Mouse (Mus musculus) kidney, embryonic 14.5 days (tissue): ENCODE results near the gene Cdhr2. TPM values are rescaled to one million over a fixed set of nuclear protein-coding genes. Genes with fewer than 3 reads are reported as not detected.
A peak's percentile ranks its signal among the peaks of the same experiment; 100 is the strongest.

ENCODE experiments used
- ATAC-seq: fragments of 200-750 bp; cut with Nextera tagmentation; 2 replicates; pipeline ENCODE4 v1.8.0; 2017; ENCODE audit warnings: moderate number of reproducible peaks, mild to moderate bottlenecking, moderate TSS enrichment, moderate library complexity; ENCODE audit not compliant: low FRiP score, low TSS enrichment
- H3K27ac ChIP-seq: fragments of 300-500 bp; sonication (generic); 2 replicates; pipeline ENCODE4 v1.5.1; 2014; ENCODE audit warnings: low read depth, mild to moderate bottlenecking, low read length, moderate library complexity, mixed read lengths
- H3K27me3 ChIP-seq: fragments of 300-500 bp; sonication (generic); 2 replicates; pipeline ENCODE4 v1.6.1; 2014; ENCODE audit warnings: mild to moderate bottlenecking, low read length; ENCODE audit not compliant: control insufficient read depth, insufficient read depth
- H3K36me3 ChIP-seq: fragments of 300-500 bp; sonication (generic); 2 replicates; pipeline ENCODE4 v1.6.1; 2014; ENCODE audit warnings: low read length, mixed read lengths; ENCODE audit not compliant: control insufficient read depth, insufficient read depth
- H3K4me1 ChIP-seq: fragments of 300-500 bp; sonication (generic); 2 replicates; pipeline ENCODE4 v1.6.1; 2014; ENCODE audit warnings: low read length, mixed read lengths; ENCODE audit not compliant: control insufficient read depth, insufficient read depth
- H3K4me2 ChIP-seq: fragments of 300-500 bp; sonication (generic); replicated peaks from 2 replicates; pipeline ENCODE4 v1.6.1; 2014; ENCODE audit warnings: low read depth, mild to moderate bottlenecking, low read length
- H3K4me3 ChIP-seq: fragments of 300-500 bp; sonication (generic); 2 replicates; pipeline ENCODE4 v1.5.1; 2014; ENCODE audit warnings: mild to moderate bottlenecking, low read length
- H3K9ac ChIP-seq: fragments of 300-500 bp; sonication (generic); 2 replicates; pipeline ENCODE4 v1.6.1; 2014; ENCODE audit warnings: low read depth, mild to moderate bottlenecking, low read length, moderate library complexity
- H3K9me3 ChIP-seq: fragments of 300-500 bp; sonication (generic); 2 replicates; pipeline ENCODE4 v1.6.1; 2016; ENCODE audit warnings: low read length; ENCODE audit not compliant: control insufficient read depth
- WGBS: fragments of 180-500 bp; shearing (Covaris S2); extraction: QIAGEN DNeasy Blood & Tissue Kit; methylation state at CpG from one replicate; pipeline ENCODE4 v1.1.7; 2014; 5-methylcytosine and 5-hydroxymethylcytosine counted together
- polyA plus RNA-seq: library from polyadenylated mRNA; unstranded; fragments of >200 nt; fragmentation: Nextera tagmentation; extraction: Ambion mirVana; gene quantifications from 2 replicates; pipeline ENCODE4 v1.2.1, GENCODE M21; 2014

Gene Cdhr2
- polyA plus RNA-seq, 1 experiment from 2014 or later: 1.9 TPM

DNA sequence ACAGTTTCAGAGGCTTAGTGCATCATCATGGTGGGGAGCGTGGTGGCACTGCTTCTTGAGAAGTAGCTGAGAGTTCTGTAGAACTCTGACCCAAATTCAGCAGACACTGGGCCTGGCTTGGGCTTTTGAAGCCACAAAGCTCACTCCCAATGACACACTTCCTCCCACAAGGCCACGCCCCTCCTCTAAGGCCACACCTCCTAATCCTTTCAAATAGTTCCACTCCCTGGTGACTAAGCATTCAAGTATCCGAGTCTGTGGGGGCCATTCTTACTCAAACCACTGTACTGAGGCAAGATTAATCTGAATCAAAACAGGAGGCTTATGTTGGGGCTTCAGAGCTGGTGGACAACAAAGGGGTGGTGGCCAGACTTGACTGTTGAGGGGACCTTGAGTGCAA, 9.6 kb downstream of the Cdhr2 start:
- Histone ChIP-seq H3K4me2 (no peak overlapping the region), H3K27ac (no peak overlapping the region), H3K4me1 (no peaks in the 10 kb centered on the region), H3K4me3 (no peak overlapping the region), H3K9me3 (no peaks in the 10 kb centered on the region), H3K27me3 (no peaks in the 10 kb centered on the region), H3K9ac (no peak overlapping the region), H3K36me3 (no peaks in the 10 kb centered on the region)
- no peak for ATAC-seq
- WGBS: 86% methylated on average over 3 of the region's 3 CpGs

DNA sequence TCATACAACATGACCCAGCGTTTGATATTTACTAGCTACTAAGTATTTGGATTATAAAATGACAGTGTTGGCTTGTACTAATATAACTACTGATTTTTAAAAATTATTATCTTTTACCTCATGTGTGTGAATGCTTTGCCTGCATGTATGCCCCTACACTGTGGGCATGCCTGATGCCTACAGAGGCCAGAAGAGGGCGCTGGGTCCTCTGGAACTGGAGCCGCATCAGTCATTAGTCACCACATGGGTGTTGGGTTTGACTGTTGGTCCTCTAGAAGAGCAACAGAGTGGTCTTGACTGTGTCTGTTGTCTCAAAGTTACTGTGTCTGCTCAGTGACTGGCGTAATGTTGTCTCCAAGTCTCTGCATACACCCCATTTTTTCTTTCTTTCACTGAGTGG, 13.1 kb downstream of the Cdhr2 start:
- H3K4me3 ChIP-seq: no peak overlapping the region
- ATAC-seq: no peak

DNA sequence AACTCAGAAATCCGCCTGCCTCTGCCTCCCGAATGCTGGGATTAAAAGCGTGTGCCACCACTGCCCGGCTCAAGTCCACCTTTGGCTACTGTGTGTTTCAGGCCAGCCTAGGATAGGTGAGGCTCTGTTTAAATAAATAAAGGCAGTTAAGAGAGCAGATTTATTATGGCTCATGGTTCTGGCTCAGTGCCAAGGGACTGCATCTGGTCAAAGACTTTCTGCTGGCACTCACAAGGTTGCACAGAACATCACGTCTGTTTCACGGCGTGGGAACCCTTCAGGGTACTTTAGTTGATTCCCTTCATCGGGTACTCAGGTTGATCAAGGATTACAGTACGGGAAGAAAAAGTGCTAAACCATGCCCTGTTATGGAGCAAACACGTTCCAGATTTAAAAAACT, 13.7 kb downstream of the Cdhr2 start:
- 72% methylated on average over 10 of the region's 10 CpGs for WGBS
- no peak for ATAC-seq
- Histone ChIP-seq H3K4me3 (no peak overlapping the region), H3K27me3 (no peaks in the 10 kb centered on the region), H3K27ac (no peak overlapping the region), H3K4me1 (no peaks in the 10 kb centered on the region), H3K4me2 (no peak overlapping the region), H3K36me3 (no peaks in the 10 kb centered on the region), H3K9ac (no peak overlapping the region), H3K9me3 (no peaks in the 10 kb centered on the region)

More for the DNA sequence above, 13.1 kb downstream of the Cdhr2 start:
- Histone ChIP-seq H3K4me2 (no peak overlapping the region), H3K9ac (no peak overlapping the region), H3K4me1 (no peaks in the 10 kb centered on the region), H3K9me3 (no peaks in the 10 kb centered on the region), H3K36me3 (no peaks in the 10 kb centered on the region), H3K27ac (no peak overlapping the region), H3K27me3 (no peaks in the 10 kb centered on the region)
- 43% methylated on average over 4 of the region's 4 CpGs for WGBS

DNA sequence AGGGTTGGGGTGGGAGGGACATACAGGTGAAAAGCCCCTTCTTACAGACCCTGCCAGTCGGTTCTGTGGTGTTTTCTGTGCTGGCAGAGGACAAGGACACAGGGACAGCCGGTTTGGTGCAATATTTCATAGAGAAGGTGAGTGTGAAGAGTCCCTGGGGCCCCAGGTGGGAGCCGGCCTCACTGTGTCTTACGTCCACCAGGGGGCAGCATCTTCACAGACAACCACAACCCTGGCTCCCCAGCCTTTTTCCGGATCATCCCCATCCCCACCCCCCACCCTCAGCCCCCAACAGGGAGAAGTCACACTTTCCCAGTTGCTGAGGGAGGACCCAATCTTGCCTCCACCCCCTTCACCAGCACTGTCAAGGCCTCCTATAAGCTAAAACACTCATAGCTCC, 15.7 kb downstream of the Cdhr2 start:
- Histone ChIP-seq H3K4me2 (no peak overlapping the region), H3K9ac (no peak overlapping the region), H3K4me3 (no peak overlapping the region), H3K27me3 (no peaks in the 10 kb centered on the region), H3K9me3 (no peaks in the 10 kb centered on the region), H3K4me1 (no peaks in the 10 kb centered on the region), H3K36me3 (no peaks in the 10 kb centered on the region), H3K27ac (no peak overlapping the region)
- ATAC-seq: no peak
- WGBS: 3% methylated on average over 5 of the region's 5 CpGs

DNA sequence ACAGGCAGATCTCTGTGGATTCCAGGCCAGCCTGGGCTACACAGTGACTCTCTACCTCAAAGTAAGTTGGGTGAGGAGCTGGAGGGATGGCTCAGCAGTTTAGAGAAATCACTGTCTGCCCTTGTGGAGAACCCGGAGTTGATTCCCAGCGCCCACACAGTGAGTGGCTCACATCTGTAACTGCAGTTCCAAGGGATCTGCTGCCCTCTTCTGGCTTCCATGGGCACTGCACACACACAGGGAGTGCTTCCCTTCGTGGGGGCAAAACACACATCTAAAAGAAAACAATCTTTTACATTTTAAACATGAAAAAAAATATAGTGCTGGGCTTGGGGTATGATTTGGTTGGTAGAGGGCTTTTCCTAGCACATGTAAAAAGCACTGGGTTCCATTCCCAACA, 21.9 kb downstream of the Cdhr2 start:
- WGBS: 92% methylated on average over 3 of the region's 3 CpGs
- no peak overlapping the region for H3K4me2 ChIP-seq
- no peak for ATAC-seq
- H3K27me3 ChIP-seq: no peaks in the 10 kb centered on the region
- H3K9ac ChIP-seq: no peak overlapping the region
- H3K27ac ChIP-seq: no peak overlapping the region
- no peaks in the 10 kb centered on the region for H3K9me3 ChIP-seq
- no peaks in the 10 kb centered on the region for H3K36me3 ChIP-seq
- no peak overlapping the region for H3K4me3 ChIP-seq
- no peaks in the 10 kb centered on the region for H3K4me1 ChIP-seq

DNA sequence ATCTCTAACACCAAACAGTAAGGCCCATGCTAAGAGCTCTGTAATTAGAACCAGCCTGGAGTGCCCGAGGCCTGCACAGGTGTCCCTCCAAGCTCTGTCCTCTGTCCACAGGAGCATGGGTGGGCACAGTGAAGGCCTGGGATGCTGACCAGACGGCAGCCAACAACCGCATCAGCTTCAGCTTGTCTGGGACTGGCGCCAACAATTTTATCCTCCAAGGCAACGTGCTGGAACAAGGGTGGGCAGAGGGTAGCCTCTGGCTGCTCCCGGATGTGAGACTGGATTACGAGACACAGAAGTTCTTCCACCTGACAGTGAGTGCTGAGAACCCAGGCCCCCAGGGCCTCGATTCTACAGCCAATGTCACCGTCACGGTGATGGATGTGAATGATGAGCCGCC, 24.9 kb downstream of the Cdhr2 start:
- 72% methylated on average over 11 of the region's 11 CpGs for WGBS
- H3K36me3 ChIP-seq: no peaks in the 10 kb centered on the region
- no peak overlapping the region for H3K4me3 ChIP-seq
- no peaks in the 10 kb centered on the region for H3K9me3 ChIP-seq
- no peaks in the 10 kb centered on the region for H3K27me3 ChIP-seq
- no peak overlapping the region for H3K9ac ChIP-seq
- H3K4me2 ChIP-seq: no peak overlapping the region
- no peak overlapping the region for H3K27ac ChIP-seq
- no peaks in the 10 kb centered on the region for H3K4me1 ChIP-seq
- ATAC-seq: no peak

DNA sequence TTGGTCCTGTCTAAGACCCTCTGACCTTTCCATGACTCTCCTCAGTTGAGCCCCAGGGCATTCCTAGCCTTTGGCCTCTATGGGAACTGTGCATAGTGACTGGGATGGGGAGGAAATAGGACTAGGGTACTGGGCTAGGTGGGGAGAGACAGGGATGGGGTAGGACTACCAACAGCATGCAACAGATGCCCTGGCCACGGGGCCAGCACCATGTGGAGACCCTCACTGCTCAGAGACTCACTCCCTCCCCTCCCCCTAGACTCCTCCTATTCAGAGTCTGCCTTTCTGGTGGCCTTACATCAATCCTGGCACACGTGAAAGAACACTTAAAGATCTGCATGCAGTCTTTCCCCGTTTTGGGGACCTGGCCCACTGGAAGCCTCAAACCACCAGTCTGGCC, 35.7 kb downstream of the Cdhr2 start:
- Histone ChIP-seq H3K27ac (no peak overlapping the region), H3K9me3 (no peaks in the 10 kb centered on the region), H3K4me2 (peak overlapping the region; percentile 71), H3K4me1 (0 out of 2 replicates have a peak, but pooled peaks cover 9% of the 10 kb centered on the region), H3K4me3 (peak overlapping the region; percentile 40), H3K36me3 (no peaks in the 10 kb centered on the region), H3K9ac (no peak overlapping the region), H3K27me3 (peaks cover 49% of the 10 kb centered on the region)
- 24% methylated on average over 3 of the region's 3 CpGs for WGBS
- no peak for ATAC-seq

DNA sequence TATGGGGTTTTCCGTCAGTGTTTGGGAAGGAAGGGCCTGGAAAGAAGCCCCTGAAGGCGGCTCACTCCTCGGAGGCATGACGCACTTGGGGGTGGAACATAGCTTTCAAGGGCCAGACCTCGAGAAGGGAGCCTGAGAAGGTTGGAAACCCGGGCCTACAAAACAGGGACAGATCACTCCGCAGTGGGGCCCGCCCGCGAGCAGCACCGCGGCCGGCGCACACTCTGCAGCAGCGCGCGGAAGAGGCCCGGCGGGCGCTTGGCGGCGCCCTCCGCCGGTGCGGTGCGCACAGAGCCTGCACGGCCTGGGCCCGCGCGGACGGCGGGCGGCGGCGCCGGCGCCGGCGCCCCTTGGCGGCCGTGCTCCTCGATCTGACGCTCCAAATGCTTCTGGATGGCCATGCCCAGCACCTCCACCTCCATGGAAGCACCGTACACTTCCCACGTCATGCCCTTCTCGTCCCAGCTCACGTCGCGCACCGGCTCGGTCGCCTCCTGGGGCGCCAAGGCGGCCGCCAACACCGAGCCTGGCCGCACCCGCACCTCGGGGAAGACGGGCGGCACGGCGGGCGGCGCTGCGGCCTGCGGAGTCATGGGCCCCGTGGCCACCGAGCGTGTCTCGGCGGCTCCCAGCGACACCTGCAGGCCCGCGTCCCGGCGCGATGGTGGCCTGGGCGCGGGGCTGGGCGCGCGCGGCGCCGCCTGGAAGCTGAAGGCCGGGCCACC, 36.4 kb downstream of the Cdhr2 start:
- peaks cover 49% of the 10 kb centered on the region for H3K27me3 ChIP-seq
- no peaks in the 10 kb centered on the region for H3K9me3 ChIP-seq
- 2% methylated on average over 70 of the region's 87 CpGs for WGBS
- H3K36me3 ChIP-seq: no peaks in the 10 kb centered on the region
- peak overlapping the region; percentile 40 for H3K4me3 ChIP-seq
- ATAC-seq: peak; percentile 83; the same call in 1 of the 2 replicates
- H3K4me1 ChIP-seq: 0 out of 2 replicates have a peak, but pooled peaks cover 9% of the 10 kb centered on the region
- peak overlapping the region; percentile 42; the same call in 1 of the 2 replicates for H3K9ac ChIP-seq
- H3K27ac ChIP-seq: no peak overlapping the region
- peak overlapping the region; percentile 71 for H3K4me2 ChIP-seq

DNA sequence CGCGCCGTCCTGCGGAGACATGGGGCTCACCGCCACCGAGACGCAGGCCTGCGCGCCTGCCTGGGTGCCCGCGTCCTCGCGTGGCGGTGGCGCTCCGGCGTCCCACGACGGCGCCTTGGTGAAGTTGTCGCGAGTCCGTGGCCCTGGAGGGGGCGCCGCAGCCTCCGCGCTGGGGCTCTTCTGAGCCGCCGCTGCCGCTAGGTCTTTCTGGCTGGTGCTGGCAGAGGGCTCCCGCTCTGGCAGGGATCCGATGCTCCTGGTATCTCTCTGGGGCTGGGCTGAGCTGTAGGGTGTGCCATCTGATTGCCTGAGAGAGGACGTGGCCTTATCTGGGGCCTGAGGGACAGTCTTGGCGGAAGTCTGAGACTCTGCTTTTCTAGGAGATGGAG, 36.9 kb downstream of the Cdhr2 start:
- Histone ChIP-seq H3K27me3 (peaks cover 49% of the 10 kb centered on the region), H3K4me1 (0 out of 2 replicates have a peak, but pooled peaks cover 9% of the 10 kb centered on the region), H3K9ac (no peak overlapping the region), H3K27ac (no peak overlapping the region), H3K36me3 (no peaks in the 10 kb centered on the region), H3K4me2 (peak overlapping the region; percentile 71), H3K4me3 (peak overlapping the region; percentile 40), H3K9me3 (no peaks in the 10 kb centered on the region)
- 5% methylated on average over 34 of the region's 34 CpGs for WGBS
- no peak for ATAC-seq
